Mouse (Mus musculus): ENCODE data around the gene Kdm7a. TPM values are rescaled to one million over a fixed set of nuclear protein-coding genes. Genes with fewer than 3 reads are reported as not detected.

The Kdm7a gene
- 13.8 and 15.6 TPM in 2 replicates for polyA plus RNA-seq (2016; fragmentation: Nextera tagmentation; extraction: Ambion mirVana)

DNA sequence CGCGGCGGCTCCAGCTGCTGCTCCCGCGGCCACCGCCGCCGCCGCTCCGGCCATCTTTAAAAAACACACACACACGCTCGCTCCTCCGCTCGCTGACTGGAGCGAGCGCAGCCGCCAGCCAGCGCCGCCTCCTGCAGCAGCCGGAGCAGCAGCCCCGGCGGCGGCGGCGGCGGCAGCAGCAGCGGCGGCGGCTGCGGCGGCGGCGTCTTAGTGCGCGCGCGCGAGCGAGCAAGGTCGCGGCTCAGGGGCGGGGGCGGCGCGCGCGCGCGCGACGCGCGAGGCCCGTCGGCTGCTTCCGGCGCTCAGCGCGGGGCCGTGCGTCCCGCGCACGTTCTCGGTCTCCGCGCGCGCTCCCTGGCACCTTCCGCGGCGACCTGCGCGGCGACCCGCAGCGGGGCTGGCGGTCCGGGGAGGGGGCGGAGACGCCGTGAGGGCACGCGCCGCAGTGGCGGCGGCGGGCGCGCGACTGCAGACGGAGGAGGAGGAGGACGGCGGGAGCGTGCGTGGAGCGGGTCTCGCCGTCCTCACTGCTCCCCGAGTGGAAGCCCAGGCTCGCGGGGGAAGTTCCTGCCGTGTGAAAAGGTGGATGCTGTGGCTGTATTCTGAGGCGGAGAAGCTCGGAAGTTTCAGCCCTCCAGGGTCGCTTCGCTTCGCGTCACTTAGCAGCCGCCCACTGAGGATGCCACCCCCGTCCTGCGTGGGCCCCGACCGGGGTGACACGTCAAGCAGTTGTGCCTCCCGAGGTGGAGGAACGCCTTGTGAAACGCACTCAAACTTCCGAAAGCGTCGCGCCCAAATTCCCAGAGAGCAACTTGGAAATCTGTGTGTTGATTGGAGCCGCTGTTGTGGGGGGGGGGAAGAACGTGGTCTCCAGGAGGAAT, at the start of gene Kdm7a:
Kdm7a (minus strand) TSS at position 209 of the 881 bp plus-strand sequence.
- peaks cover 27% of the 10 kb centered on the region for H3K4me1 ChIP-seq
- no peaks in the 10 kb centered on the region; the same call in 1 of the 2 replicates for H3K27me3 ChIP-seq (replicated peaks)
- no peaks in the 10 kb centered on the region for H3K36me3 ChIP-seq
- ATAC-seq = peak; percentile 70
- peak within 1 kb of the TSS; percentile 100 for H3K9ac ChIP-seq
- H3K9me3 ChIP-seq (replicated peaks) = no peaks in the 10 kb centered on the region
- peak within 1 kb of the TSS; percentile 91 for H3K27ac ChIP-seq
- peak within 1 kb of the TSS; percentile 90 for H3K4me2 ChIP-seq
- under 1% methylated on average over 109 of the region's 124 CpGs for WGBS (ENCODE audit: insufficient replicate concordance)
- H3K4me3 ChIP-seq = peak within 1 kb of the TSS; percentile 100

DNA sequence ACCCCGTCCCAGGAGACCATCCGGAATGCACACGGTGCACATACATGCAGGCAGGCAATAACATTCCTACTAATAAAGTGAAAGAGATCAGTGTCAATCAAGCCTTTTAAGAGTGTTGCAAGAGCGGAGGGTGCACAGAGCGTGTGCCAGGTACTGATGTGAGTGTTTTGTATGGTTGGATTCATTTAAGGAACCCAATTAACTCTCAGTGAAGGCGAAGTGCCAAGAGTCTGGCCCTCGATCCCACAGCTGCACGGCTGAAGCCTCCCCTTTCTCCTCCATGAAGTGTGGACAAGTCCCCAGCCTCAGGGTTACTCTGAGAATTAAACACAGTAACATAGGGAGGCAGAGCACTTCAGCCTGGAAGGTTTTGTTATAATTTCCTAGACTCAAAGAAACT, 48.7 kb upstream of the Kdm7a start:
- Histone ChIP-seq H3K36me3 (no peaks in the 10 kb centered on the region), H3K4me1 (peaks cover 13% of the 10 kb centered on the region; the same call in 1 of the 2 replicates), H3K4me3 (no peak overlapping the region), H3K27me3 (replicated peaks) (peaks cover 54% of the 10 kb centered on the region), H3K9me3 (replicated peaks) (no peaks in the 10 kb centered on the region), H3K4me2 (no peak overlapping the region), H3K27ac (no peak overlapping the region), H3K9ac (no peak overlapping the region)
- ATAC-seq = no peak
- 66% methylated on average over 8 of the region's 8 CpGs for WGBS (ENCODE audit: insufficient replicate concordance)

DNA sequence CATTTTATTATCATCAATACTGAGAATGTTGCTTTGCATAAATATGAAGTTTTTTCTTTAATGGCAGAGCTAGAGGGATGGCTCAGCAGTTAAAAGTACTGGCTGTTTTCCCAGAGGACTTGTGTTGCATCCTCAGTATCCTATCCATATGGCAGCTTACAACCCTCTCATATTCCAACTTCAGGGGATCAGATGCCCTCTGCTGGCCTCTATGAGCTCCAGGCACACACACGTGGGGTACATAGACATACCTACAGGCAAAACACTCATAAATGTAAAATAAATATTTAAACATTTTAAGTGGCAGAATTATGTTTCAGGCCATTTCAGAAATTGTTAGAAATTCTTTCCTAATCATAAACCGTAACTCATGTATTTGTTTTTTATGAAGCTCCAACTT, 43.5 kb upstream of the Kdm7a start:
- Histone ChIP-seq H3K4me3 (no peak overlapping the region), H3K9me3 (replicated peaks) (no peaks in the 10 kb centered on the region), H3K27me3 (replicated peaks) (peaks cover 18% of the 10 kb centered on the region), H3K4me1 (no peaks in the 10 kb centered on the region), H3K36me3 (no peaks in the 10 kb centered on the region), H3K4me2 (no peak overlapping the region), H3K9ac (no peak overlapping the region), H3K27ac (no peak overlapping the region)
- no peak for ATAC-seq
- 66% methylated on average over 2 of the region's 2 CpGs for WGBS (ENCODE audit: insufficient replicate concordance)

DNA sequence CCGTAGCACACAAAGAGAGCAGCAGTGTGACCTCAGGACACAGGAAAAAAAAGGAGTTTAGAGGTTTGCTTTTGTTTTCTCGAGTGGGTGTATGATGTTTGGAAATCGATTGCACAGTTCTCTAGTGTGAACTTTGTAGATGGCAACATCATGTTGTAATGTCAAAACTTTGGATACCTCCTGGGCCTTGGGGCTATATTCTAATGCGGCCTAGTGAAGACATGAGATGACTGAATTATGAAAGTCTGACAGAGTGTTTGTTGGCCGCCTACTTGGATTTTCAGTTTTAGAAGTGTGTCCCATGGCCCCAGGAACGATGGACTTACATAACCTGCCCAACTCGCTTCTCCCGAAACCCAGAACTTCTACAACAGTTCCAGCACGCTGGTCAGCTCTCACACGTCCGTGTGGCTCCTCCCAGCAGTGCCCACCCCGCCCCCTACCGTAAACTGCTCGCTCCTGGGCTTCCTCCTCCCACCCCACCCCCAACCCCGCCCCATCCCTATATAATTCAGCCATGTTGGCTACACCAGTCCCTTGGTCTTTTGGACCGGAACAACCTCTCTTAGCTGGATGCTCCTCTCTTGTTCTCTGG, 42.7 kb upstream of the Kdm7a start:
- 42% methylated on average over 16 of the region's 16 CpGs for WGBS (ENCODE audit: insufficient replicate concordance)
- Histone ChIP-seq H3K27me3 (replicated peaks) (peaks cover 15% of the 10 kb centered on the region), H3K27ac (no peak overlapping the region), H3K9ac (no peak overlapping the region), H3K9me3 (replicated peaks) (no peaks in the 10 kb centered on the region), H3K36me3 (no peaks in the 10 kb centered on the region), H3K4me2 (no peak overlapping the region), H3K4me1 (no peaks in the 10 kb centered on the region), H3K4me3 (no peak overlapping the region)
- ATAC-seq = no peak

DNA sequence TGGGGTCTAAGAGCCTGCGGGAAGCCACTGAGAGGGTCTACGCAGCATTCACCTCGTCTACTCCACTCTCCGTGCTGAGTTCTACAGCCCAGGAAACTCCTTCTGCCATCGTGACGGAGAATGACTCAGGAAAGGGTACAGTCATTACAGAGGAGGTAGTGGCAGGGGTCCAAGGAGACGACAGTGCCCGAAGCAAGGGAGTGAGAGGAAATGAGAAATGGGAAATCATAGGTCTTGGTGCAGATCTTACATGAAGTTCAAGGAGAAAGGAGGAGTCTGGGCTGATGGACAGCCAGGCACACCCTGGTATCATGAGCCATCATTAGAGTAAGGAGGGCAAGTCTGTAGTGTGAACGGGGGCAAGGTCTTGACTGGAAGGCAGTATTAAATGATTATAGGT, 37.5 kb upstream of the Kdm7a start:
- H3K9me3 ChIP-seq (replicated peaks) = no peaks in the 10 kb centered on the region
- H3K27me3 ChIP-seq (replicated peaks) = peaks cover 37% of the 10 kb centered on the region
- no peak overlapping the region for H3K4me2 ChIP-seq
- no peak for ATAC-seq
- no peak overlapping the region for H3K9ac ChIP-seq
- no peaks in the 10 kb centered on the region for H3K4me1 ChIP-seq
- H3K27ac ChIP-seq = no peak overlapping the region
- H3K36me3 ChIP-seq = no peaks in the 10 kb centered on the region
- WGBS (ENCODE audit: insufficient replicate concordance) = 68% methylated on average over 9 of the region's 9 CpGs
- no peak overlapping the region for H3K4me3 ChIP-seq

DNA sequence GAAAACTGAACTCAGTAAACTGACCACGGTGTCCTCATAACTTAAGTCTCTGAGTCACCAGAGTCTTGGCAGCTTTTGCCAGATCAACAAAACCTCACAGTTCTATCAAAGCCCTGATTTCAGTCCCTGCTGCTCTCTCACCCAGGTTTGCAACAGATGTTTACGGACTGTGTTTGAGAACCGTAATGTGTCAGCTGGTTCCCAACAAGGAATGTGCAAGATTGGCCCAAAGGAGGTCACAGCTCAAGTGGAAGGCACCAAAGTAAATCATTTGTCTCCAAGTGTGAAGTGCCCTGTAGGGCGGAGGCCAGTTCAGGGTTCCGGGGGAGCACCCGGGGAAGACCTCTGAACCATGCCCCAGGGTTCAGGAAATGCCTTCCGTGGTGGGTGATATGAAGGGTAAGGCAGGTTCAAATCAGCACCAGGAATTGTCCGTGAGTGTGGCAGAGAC, 36.9 kb upstream of the Kdm7a start:
- no peak overlapping the region for H3K9ac ChIP-seq
- H3K27ac ChIP-seq = no peak overlapping the region
- H3K27me3 ChIP-seq (replicated peaks) = peaks cover 37% of the 10 kb centered on the region
- no peak overlapping the region for H3K4me3 ChIP-seq
- no peaks in the 10 kb centered on the region for H3K36me3 ChIP-seq
- H3K4me2 ChIP-seq = no peak overlapping the region
- H3K4me1 ChIP-seq = no peaks in the 10 kb centered on the region
- no peaks in the 10 kb centered on the region for H3K9me3 ChIP-seq (replicated peaks)
- ATAC-seq = no peak
- 63% methylated on average over 8 of the region's 8 CpGs for WGBS (ENCODE audit: insufficient replicate concordance)

DNA sequence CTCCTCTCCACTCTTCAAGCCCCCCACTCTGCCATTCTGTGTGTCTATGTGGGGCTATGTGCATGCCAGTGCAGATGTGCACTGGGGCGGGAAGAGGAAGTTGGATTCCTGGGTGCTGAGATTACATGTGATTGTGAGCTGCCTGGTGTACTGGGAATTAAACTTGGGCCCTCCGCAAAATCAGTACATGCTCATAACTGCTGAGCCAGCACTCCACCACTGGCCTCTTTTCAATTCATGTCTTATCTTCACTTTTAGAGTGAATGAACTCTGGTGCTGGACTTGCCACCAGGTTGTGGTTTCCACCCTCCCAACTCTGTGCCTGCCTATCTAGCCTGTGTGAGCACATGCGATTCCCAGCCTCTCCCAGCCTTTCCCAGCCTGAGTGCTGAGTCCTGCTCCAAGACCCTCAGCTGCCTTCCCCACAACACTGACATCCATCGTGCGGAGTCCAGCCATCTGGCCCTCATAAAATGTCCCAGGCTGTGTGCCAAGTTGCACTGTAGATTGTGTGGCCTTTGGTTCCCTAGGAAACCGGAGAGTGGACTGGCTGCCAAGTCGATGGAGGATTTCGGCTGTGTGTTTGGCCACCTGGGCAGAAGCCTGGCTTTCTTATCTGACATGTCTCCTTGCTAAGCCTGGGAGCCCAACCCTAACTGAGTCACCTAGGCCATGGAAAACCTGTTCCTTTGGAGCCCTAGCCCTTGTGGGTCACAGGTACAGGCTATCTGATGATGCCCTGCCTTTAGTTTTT, 36.3 kb upstream of the Kdm7a start:
- H3K9ac ChIP-seq = no peak overlapping the region
- no peak for ATAC-seq
- 63% methylated on average over 8 of the region's 8 CpGs for WGBS (ENCODE audit: insufficient replicate concordance)
- no peak overlapping the region for H3K27ac ChIP-seq
- H3K4me3 ChIP-seq = no peak overlapping the region
- H3K9me3 ChIP-seq (replicated peaks) = no peaks in the 10 kb centered on the region
- peaks cover 37% of the 10 kb centered on the region for H3K27me3 ChIP-seq (replicated peaks)
- no peaks in the 10 kb centered on the region for H3K36me3 ChIP-seq
- H3K4me2 ChIP-seq = no peak overlapping the region
- H3K4me1 ChIP-seq = no peaks in the 10 kb centered on the region

DNA sequence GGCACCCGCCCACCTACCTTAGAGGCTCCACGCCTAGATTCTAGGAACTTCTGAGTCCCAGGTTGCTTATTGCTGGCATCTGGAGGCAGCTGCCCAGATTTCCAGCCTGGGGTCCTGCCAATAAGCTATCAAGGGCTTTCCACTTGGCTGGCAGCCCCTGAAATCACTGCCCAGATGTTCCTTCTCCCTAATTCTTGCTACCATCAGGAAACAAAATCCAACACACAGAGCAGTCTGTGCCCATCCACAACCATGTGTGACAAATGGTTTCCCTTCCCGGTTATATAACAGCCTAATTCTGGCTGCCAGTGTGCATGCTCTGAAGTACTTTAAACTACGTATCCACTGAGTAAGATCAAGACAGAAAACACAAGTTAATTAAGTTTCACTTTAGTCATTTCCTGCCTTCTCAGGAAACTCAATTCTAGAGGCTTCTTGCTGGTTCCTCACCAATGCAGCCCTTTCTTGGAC, 34.9 kb upstream of the Kdm7a start:
- no peaks in the 10 kb centered on the region for H3K36me3 ChIP-seq
- H3K9ac ChIP-seq = no peak overlapping the region
- no peak overlapping the region for H3K4me3 ChIP-seq
- no peaks in the 10 kb centered on the region for H3K9me3 ChIP-seq (replicated peaks)
- 64% methylated on average over 4 of the region's 4 CpGs for WGBS (ENCODE audit: insufficient replicate concordance)
- H3K27me3 ChIP-seq (replicated peaks) = peaks cover 32% of the 10 kb centered on the region
- H3K4me2 ChIP-seq = no peak overlapping the region
- H3K4me1 ChIP-seq = no peaks in the 10 kb centered on the region
- ATAC-seq = no peak
- H3K27ac ChIP-seq = no peak overlapping the region

DNA sequence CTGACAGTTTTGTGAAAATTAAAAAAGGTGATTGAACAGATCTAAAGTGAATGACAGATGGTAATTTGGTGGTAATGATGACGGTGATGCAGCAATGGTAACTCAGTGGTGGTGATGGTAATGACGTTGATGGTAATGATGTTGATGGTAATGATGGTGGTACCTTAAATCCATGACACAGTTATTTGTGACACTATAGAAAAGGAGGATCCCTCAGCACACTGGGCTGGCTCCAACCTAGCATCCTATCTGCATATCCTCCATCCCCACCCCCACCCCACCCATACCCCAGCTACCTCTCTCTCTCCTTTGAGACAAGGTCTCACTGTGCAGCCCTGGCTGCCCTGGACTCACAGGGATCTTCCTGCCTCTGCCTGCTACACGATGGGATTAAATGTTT, 34.4 kb upstream of the Kdm7a start:
- WGBS (ENCODE audit: insufficient replicate concordance) = 54% methylated on average over 3 of the region's 3 CpGs

DNA sequence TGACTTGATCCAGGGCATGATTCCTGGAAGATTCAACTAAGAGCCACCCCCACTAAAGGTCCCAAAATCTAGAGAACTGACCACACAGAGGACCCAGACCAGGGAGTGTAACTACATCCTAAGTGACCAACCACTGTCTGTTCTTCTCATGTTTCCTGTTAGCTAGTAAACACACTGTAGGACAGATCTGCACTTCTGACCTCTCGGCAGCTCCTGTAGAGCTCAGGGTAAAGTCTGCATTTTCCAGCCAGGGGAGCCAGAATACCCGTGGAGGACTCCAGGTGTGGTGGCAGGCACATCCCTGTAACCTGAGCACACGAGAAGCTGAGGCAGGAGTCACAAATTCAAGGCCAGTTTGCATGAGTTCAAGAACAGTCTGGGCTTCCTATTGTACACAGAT, 31.3 kb upstream of the Kdm7a start:
- Histone ChIP-seq H3K9me3 (replicated peaks) (no peaks in the 10 kb centered on the region), H3K4me2 (no peak overlapping the region), H3K27ac (no peak overlapping the region), H3K27me3 (replicated peaks) (peaks cover 14% of the 10 kb centered on the region), H3K4me3 (no peak overlapping the region), H3K9ac (no peak overlapping the region), H3K4me1 (no peaks in the 10 kb centered on the region), H3K36me3 (no peaks in the 10 kb centered on the region)
- no peak for ATAC-seq
- WGBS (ENCODE audit: insufficient replicate concordance) = 40% methylated on average over 3 of the region's 3 CpGs

More for the DNA sequence above, 34.4 kb upstream of the Kdm7a start:
- Histone ChIP-seq H3K9ac (no peak overlapping the region), H3K27me3 (replicated peaks) (peaks cover 32% of the 10 kb centered on the region), H3K4me1 (no peaks in the 10 kb centered on the region), H3K27ac (no peak overlapping the region), H3K4me2 (no peak overlapping the region), H3K4me3 (no peak overlapping the region), H3K36me3 (no peaks in the 10 kb centered on the region), H3K9me3 (replicated peaks) (no peaks in the 10 kb centered on the region)
- no peak for ATAC-seq

DNA sequence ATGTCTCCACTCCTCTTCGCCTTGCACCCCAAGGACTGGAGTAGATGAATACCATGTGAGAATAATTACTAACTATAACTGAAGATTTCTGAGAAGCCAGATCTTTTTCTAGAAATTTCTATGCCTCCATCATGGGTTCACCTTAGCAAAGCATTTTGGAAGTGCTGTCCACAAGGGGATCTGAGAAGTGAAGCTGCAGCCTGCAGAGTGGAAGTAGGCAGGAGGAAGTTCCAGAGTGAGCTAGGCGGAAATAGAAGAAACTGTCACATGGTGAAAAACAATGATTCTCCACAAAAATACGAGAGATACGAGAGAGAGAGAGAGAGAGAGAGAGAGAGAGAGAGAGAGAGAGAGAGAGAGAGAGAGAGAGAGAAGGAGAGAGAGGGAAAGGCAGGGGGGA, 26.0 kb upstream of the Kdm7a start:
- WGBS (ENCODE audit: insufficient replicate concordance) = 35% methylated on average over 4 of the region's 4 CpGs
- no peak overlapping the region for H3K27ac ChIP-seq
- no peaks in the 10 kb centered on the region for H3K4me1 ChIP-seq
- no peak overlapping the region for H3K4me2 ChIP-seq
- H3K9ac ChIP-seq = no peak overlapping the region
- H3K36me3 ChIP-seq = no peaks in the 10 kb centered on the region
- no peak overlapping the region for H3K4me3 ChIP-seq
- no peaks in the 10 kb centered on the region for H3K9me3 ChIP-seq (replicated peaks)
- H3K27me3 ChIP-seq (replicated peaks) = peaks cover 5% of the 10 kb centered on the region; the same call in 1 of the 2 replicates
- no peak for ATAC-seq

DNA sequence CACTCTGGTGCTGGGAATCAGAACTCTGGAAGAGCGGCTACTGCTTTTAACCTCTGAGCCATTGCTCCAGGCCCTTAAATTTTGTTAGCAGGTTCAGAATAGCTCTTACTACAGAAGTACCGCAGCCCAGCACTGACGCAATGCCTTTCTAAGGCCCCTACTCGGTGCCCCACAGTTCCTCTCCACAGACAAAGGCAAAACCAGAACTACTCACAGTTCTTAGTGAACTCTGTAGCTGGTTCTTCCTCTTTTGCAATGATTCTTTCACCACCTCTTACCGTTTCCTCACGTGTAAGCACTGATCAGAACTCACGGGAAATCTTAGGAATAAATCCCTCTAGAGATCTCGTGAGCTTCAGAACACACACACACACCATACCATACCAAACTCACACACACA, 24.1 kb upstream of the Kdm7a start:
- H3K9me3 ChIP-seq (replicated peaks) = no peaks in the 10 kb centered on the region
- no peak for ATAC-seq
- H3K27me3 ChIP-seq (replicated peaks) = peaks cover 5% of the 10 kb centered on the region; the same call in 1 of the 2 replicates
- H3K36me3 ChIP-seq = no peaks in the 10 kb centered on the region
- WGBS (ENCODE audit: insufficient replicate concordance) = 30% methylated on average over 8 of the region's 8 CpGs
- H3K4me1 ChIP-seq = no peaks in the 10 kb centered on the region
- no peak overlapping the region for H3K4me2 ChIP-seq
- no peak overlapping the region for H3K9ac ChIP-seq
- H3K27ac ChIP-seq = no peak overlapping the region
- H3K4me3 ChIP-seq = no peak overlapping the region
